Mouse (Mus musculus): ENCODE data around the gene Mettl17.

- TF ChIP-seq GATA1 (IDR thresholded peaks at IDR 0.05; ENCODE audit: borderline replicate concordance, low read length) (no peak), FLI1 (IDR thresholded peaks at IDR 0.05; ENCODE audit: low read length) (peak; percentile 41; the same call in 1 of the 2 replicates)
These were observed at the start of gene Mettl17 for GRCm38 (mm10) chr14:51884598-51885331.
